Mouse (Mus musculus): Measurements from ENCODE around the gene Gm884.
"Not testable (repeated sequence)": the region's sequence is repeated elsewhere in the genome, so short reads cannot be mapped to it uniquely, and the experiment has no call there.

The Gm884 gene

DNA sequence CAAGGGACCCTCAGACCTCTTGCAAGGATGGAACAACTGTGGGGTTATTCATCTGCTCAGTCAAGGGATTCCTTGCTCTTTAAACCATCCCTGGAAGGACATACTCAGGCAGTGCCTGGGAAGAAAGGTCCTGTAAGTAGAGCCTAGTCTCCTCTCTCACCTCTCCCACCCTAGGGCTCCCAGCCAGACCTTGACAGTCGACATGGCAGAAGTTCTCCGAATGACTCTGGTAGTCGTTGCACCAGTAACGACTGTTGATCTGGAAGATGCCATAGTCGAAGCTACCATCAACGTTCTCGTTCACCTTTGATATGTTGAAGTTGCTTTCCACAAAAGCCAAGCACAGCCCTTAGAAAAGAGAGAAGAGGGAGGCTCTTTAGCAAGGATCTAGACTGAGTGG, 13.9 kb upstream of the Gm884 start:
- DNase-seq = no peak

DNA sequence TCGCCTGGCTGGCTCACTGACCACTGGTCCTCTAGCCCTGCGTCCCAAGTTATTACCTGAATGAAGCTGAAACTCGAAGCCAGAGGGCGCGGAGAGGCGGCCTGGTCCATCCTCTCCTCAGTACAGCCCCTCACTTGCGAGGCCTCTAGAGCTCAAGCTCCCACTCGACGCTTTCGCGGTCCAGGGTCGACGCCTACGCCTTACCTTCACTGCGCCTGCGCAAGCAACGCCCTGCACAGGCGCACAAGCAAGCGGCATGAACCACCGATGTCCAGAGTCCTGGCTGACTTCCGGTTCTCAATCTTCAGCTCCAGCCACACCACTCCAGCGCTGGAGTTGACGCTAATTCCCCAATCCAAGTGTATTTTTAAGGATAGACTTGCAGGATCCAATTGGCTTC, 6.5 kb upstream of the Gm884 start:
- no peak for DNase-seq

DNA sequence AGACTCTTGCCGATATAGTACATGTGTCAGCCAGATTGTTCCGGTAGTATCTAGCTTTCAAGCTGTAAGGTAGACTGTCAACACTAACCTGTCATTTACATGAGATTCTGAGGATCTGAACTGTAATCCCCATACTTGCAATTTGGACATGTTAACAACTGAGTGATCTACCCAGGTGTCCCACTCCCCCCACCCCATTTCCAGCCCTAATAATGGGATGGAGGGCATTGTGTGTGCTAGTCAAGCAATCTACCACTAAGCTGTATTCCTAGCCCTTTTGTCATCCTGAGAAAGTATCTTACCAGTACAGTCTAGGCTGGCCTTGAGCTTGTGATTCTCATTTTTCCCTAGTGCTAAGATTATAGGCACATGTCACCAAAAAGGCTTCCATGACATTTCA, 10.2 kb downstream of the Gm884 start:
- DNase-seq = no peak

DNA sequence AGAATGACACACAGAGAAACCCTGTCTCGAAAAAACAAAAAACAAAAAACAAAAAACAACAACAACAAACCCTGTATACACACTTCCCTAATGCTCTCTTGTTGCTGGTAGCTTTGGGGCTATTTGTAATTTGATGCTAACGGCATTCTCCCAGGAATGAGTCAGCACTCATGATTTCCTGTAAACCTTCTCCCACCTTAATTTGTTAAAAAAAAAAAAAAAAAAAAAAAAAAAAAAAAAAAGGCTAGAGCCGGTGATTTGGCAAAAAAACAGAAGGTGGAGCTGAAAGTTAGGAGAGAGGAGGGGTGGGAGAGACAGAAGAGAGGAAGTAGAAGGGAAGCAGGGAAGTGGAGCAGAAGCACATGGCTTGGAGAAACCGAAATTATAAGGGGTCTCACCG, 14.3 kb downstream of the Gm884 start:
- DNase-seq = no peak

DNA sequence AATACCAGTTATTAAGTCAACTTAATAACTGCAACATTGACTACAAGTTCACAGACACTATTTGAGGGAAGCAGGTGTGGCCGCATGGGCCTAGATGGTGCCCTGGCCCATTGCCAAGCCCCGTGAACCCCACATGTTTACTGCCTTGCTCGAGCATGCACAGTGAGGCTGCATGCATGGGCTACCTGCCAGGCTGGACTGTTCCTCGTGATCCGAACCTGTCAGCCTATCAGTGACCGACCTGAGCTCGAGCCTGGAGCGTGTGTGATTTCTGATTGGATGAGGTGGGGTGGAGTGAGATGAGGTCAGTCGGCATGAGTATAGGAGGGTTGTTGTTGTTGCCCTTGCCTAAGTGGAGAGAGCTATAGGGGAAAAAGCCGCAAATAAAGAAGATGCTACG, 42.6 kb downstream of the Gm884 start:
- DNase-seq = no peak

DNA sequence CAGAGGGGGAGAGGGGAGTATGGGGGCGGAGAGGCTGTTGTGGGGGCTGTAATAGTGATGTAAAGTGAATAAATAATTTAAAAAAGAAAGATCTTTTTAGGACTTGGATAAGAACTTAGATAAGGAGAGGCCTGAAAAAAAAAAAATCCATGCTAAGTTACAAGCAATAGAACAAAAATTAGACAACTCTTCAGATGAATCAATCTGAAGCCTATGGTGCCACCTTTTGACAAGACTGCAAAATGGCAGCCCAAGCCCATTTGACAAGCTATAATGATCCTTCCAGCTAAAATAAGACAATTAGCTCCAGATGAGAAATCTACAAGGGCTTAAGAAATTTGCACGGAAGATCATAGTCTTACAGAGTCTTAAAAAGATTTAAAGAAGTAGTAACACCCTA, 64.9 kb downstream of the Gm884 start:
- peak; percentile 50 for DNase-seq

DNA sequence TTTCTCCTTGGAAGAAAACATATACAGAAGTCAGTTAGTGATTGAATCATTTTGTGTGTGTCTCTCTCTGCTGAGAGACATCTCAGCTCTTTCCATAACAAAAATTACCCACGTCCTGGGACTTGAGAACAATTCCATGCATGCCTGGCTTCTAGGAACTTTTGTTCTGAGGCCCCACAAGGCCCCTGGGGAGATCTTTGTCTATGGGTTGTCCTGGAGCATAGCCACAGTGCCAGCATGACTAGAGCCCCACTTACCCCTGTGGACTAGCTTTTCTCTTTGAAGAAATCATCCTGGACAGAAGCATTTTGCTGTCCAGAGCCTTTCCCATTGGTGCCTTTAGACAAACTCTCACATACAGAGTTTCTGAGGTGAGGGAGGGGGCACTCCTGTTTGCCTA, 86.0 kb downstream of the Gm884 start:
- not testable (repeated sequence) for DNase-seq

DNA sequence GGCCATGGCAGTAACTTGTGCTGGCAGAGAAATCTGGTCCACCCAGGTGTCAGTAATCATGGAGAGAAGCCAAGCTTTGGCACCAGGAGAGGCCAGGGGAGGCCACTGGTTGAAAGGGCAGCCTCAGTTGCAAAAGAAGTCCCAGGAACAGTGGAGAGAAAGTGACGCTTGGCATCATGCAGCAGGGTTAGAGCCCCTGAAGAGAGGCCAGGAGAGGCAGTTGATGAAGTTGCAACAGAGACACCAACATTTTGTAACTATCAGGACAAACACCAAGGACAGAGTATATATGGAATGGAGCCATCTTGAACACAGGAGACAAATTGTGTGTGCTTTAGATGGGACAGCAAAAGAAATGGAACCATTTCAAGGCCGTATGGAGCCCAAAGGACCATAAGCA, 108.8 kb downstream of the Gm884 start:
- no peak for DNase-seq

DNA sequence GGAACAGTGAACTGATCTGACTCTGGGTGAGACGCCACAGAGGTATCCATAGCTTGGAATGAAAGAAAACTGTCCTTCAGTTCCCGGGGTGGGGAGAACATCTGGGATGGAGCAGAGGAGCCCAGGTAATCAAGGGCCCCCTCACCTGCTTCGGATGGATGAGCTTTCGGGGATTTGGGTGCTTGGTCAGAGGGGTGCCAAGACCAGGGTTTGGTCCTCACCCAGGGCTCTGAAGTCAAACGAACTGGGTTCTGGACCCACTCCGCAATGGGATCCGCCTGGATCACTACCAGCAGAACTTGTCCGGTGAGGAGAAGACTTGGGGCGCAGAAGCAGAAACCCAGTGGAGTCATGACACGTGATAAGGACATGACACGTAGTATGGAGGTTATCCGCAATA, 116.4 kb downstream of the Gm884 start, which contains the start of gene Lrrc37a:
Lrrc37a (minus strand) TSS at position 101 of the 400 bp plus-strand sequence.
- no peak for DNase-seq

Measured in lung, postnatal 10 days (tissue).